Mouse (Mus musculus) ES-Bruce4 (cell line): Measurements from ENCODE around the gene Gm35315. TPM values are rescaled to one million over a fixed set of nuclear protein-coding genes. Genes with fewer than 3 reads are reported as not detected.
"Not testable (repeated sequence)": the region's sequence is repeated elsewhere in the genome, so short reads cannot be mapped to it uniquely, and the experiment has no call there.

Experiments
- H3K27ac ChIP-seq: 2 replicates; pipeline ENCODE4 v1.5.1; 2012; ENCODE audit warnings: low read length, inconsistent platforms; ENCODE audit not compliant: insufficient read depth
- H3K27me3 ChIP-seq: 2 replicates; pipeline ENCODE4 v1.6.1; 2012; ENCODE audit warnings: mild to moderate bottlenecking, low read length, inconsistent platforms; ENCODE audit not compliant: control insufficient read depth, poor library complexity, insufficient read depth, severe bottlenecking
- H3K36me3 ChIP-seq: 2 replicates; pipeline ENCODE4 v1.6.1; 2012; ENCODE audit warnings: inconsistent platforms, mild to moderate bottlenecking, low read length, moderate library complexity; ENCODE audit not compliant: control insufficient read depth, poor library complexity, insufficient read depth, severe bottlenecking
- H3K4me1 ChIP-seq: one replicate; pipeline ENCODE4 v1.8.1; 2011; ENCODE audit warnings: low read length; ENCODE audit not compliant: control insufficient read depth, insufficient read depth
- H3K4me3 ChIP-seq: 2 replicates; pipeline ENCODE4 v1.5.1; 2011; ENCODE audit warnings: low read depth, mild to moderate bottlenecking, low read length
- H3K9ac ChIP-seq: 2 replicates; pipeline ENCODE4 v1.6.1; 2012; ENCODE audit warnings: low read depth, mild to moderate bottlenecking, inconsistent platforms; ENCODE audit not compliant: poor library complexity, severe bottlenecking
- H3K9me3 ChIP-seq: replicated peaks from 2 replicates; pipeline ENCODE4 v1.6.1; 2012; ENCODE audit warnings: mild to moderate bottlenecking, low read length, inconsistent platforms; ENCODE audit not compliant: control insufficient read depth, poor library complexity, insufficient read depth, severe bottlenecking
- CTCF ChIP-seq: IDR thresholded peaks from one replicate; pipeline ENCODE4 v1.8.1; 2011; ENCODE audit warnings: low read depth, low read length
- EP300 ChIP-seq: IDR thresholded peaks from 2 replicates; pipeline ENCODE4 v1.6.1; 2011; ENCODE audit warnings: low read depth, low read length; ENCODE audit not compliant: insufficient read depth
- POLR2A ChIP-seq: IDR thresholded peaks from one replicate; pipeline ENCODE4 v1.8.1; 2011; ENCODE audit warnings: low read length; ENCODE audit not compliant: insufficient read depth
- polyA plus RNA-seq: library from polyadenylated mRNA; stranded (reverse); fragments of >200 nt; gene quantifications from 2 replicates; pipeline ENCODE4 v1.2.4, GENCODE M21; 2011; ENCODE audit warnings: low read depth; ENCODE audit not compliant: missing spikeins, insufficient read depth, insufficient read length

The Gm35315 gene
- polyA plus RNA-seq, 1 experiment = 13.5 TPM

DNA sequence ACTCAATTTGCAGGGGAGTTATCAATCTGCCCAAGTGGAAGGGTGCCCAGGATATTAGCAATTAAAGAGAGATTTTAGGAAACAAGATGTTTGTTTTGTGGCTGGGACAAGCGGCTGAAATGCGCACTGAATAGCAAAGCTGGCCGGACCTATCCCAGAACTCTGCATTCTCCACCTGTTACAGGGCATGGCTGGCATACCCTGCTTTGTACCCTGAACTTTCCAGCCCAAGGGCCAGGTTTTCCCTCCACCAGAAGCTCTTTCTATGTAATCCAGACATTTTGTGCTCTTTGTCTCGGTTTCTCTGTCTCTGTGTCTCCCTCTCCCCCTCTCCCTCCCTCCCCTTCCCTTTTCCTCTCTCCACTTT, 610 bp upstream of the Gm35315 start:
- peak overlapping the region; percentile 94 for H3K4me3 ChIP-seq

DNA sequence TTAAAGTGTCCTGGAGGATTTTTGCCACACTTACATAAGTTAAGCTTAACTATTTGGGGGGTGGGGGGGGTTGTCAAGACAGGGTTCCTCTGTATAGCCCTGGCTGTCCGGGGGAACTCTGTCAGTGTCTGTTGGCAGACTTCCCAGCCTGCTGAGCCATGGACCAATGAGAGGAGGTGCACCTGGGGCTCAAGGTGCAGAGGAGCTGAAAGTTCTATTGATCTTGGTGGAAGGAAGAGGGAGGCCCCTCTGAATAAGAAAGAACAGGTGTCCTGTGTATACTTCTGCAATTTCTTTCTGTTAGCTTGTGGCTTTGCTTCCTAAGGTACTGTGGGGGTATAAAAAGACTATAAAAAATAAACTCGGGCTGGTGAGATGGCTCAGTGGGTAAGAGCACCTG, 2.7 kb downstream of the Gm35315 start:
- TF ChIP-seq EP300 (no peak), CTCF (no peak), POLR2A (no peak)
- Histone ChIP-seq H3K9me3 (no peaks in the 10 kb centered on the region), H3K4me3 (no peak overlapping the region), H3K27ac (no peak overlapping the region), H3K36me3 (no peaks in the 10 kb centered on the region), H3K27me3 (no peaks in the 10 kb centered on the region), H3K4me1 (no peaks in the 10 kb centered on the region), H3K9ac (no peak overlapping the region)

More for the DNA sequence above, 610 bp upstream of the Gm35315 start:
- peak overlapping the region; percentile 87 for H3K9ac ChIP-seq
- no peaks in the 10 kb centered on the region for H3K27me3 ChIP-seq
- H3K4me1 ChIP-seq = peaks cover 5% of the 10 kb centered on the region
- H3K9me3 ChIP-seq = no peaks in the 10 kb centered on the region
- peak overlapping the region; percentile 71 for H3K27ac ChIP-seq
- no peaks in the 10 kb centered on the region for H3K36me3 ChIP-seq
- TF ChIP-seq CTCF (no peak), EP300 (no peak)

DNA sequence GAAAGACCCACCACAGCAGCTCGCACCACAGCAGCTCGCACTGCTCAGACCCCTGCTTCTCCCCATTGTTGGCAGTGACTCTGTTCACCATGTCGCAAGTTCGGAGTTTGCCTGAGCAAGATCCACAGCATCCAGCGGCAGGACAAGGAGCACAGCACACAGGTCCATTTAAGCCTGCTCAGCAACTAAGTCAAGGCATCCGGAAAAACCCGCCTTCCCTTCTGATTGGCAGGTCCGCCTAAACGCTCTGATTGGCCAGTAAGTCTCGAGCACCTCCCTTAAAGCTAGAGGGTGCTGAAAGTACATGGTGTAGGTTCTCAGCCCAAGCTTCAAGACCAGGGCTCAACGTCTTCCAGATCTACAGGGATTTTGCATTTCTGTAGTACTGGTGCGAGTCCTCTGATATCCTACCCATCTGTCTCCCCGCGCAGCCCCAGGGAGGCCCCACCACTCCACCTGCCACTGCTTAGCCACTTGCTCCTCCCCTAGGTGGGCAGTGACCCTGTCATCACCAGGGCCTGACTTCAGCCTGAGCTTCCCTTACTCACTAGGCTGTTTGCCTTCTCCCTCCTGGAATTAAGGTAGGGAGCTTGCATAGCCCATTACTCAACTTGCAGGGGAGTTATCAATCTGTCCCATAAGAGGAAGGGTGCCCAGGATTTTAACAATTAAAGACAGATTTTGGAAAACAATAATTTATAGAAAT, 7.9 kb downstream of the Gm35315 start:
- Histone ChIP-seq H3K9ac (0 out of 2 replicates have a peak overlapping the region, but pooled peaks have one; percentile 16), H3K4me1 (no peaks in the 10 kb centered on the region), H3K27ac (peak overlapping the region; percentile 20), H3K36me3 (no peaks in the 10 kb centered on the region), H3K9me3 (no peaks in the 10 kb centered on the region), H3K4me3 (peak overlapping the region; percentile 84), H3K27me3 (no peaks in the 10 kb centered on the region)
- TF ChIP-seq CTCF = no peak
- TF ChIP-seq POLR2A = peak; percentile 91
- no peak for TF ChIP-seq EP300

DNA sequence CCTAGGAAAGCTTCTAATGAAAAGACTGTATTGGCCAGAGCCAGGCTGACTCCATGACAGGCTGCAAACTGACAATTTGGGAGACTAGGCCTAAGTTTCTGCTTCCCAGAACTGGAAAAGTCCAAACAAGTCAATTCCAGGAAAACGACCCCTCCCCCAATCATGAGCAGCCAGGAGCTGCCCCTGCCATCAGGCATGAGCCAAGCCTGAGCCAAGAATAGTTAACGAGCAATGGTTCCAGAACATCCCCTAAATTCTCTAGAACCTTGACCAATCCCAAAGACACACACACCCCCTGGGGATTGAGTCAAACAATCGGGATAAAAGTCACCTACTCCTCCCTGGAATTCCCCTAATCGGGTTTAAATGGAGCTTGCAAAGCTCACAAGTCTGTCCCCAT, 11.3 kb downstream of the Gm35315 start:
- no peaks in the 10 kb centered on the region for H3K4me1 ChIP-seq
- H3K27ac ChIP-seq = peak overlapping the region; percentile 18
- H3K36me3 ChIP-seq = peaks cover 9% of the 10 kb centered on the region
- TF ChIP-seq EP300 (no peak), POLR2A (no peak), CTCF (no peak)
- peaks cover 17% of the 10 kb centered on the region for H3K9me3 ChIP-seq
- no peak overlapping the region; the same call in 1 of the 2 replicates for H3K9ac ChIP-seq
- no peak overlapping the region for H3K4me3 ChIP-seq
- no peaks in the 10 kb centered on the region for H3K27me3 ChIP-seq

- H3K4me3 ChIP-seq, H3K27ac ChIP-seq, H3K9ac ChIP-seq, H3K36me3 ChIP-seq, H3K4me1 ChIP-seq, H3K27me3 ChIP-seq: not testable (repeated sequence)
- H3K9me3 ChIP-seq = peaks cover 10% of the 10 kb centered on the region
Measured at GRCm38 (mm10) chr5:110072413-110072812, 21.8 kb downstream of the Gm35315 start, which contains the start of gene Gm17655. Gene Gm17655 (minus strand): TSS chr5:110072513.

DNA sequence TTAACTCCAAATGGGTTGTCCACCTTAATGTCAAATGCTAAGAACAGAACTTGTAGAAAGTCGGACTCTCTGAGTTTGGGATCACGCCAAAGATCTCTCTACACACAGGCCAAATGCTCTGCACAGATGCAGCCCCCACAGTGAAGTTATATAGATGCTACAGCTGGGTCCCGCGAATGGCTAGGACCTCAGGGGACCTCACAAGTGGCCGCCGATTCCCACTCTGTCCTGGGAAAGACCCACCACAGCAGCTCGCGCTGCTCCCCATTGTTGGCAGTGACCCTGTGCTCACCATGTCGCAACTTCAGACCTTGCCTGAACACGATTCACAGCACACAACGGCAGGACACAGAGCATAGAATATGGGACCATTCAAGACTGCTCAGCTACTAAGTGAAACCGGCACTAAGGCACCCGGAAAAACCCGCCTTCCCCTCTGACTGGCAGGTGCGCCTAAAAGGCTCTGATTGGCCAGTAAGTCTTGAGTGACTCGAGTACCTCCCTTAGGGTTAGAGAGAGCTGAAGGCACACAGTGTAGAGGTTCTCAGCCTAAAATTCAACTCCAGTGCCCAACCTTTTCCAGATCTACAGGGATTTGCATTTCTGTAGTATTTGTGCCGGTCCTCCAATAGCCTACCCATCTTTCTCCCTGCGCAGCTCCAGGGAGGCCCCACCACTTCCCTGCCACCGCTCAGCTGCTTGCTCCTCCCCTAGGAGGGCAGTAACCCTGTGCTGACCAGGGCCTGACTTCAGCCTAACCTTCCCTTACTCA, 36.4 kb downstream of the Gm35315 start:
- peak overlapping the region; percentile 99 for H3K4me3 ChIP-seq
- peak; percentile 75 for TF ChIP-seq POLR2A
- no peak for TF ChIP-seq EP300
- TF ChIP-seq CTCF = no peak
- no peaks in the 10 kb centered on the region for H3K4me1 ChIP-seq
- peak overlapping the region; percentile 43 for H3K9ac ChIP-seq
- H3K9me3 ChIP-seq = no peaks in the 10 kb centered on the region
- H3K27me3 ChIP-seq = no peaks in the 10 kb centered on the region
- peak overlapping the region; percentile 78 for H3K27ac ChIP-seq
- H3K36me3 ChIP-seq = no peaks in the 10 kb centered on the region

Other genes with a start within 250 kb of the Gm35315 start
- gene Gm15446, start 171.0 kb downstream of the Gm35315 start, polyA plus RNA-seq = 35.0 and 53.8 TPM in 2 replicates
- 40.2 and 54.1 TPM in 2 replicates for gene Zfp932, start 97.9 kb downstream of the Gm35315 start, polyA plus RNA-seq
- 18.2 and 21.5 TPM in 2 replicates for gene Gm17655, start 21.9 kb downstream of the Gm35315 start, polyA plus RNA-seq
- gene Plcxd1, start 5.5 kb upstream of the Gm35315 start, polyA plus RNA-seq = 2.9 and 6.4 TPM in 2 replicates
- gene Gtpbp6, start 13.8 kb upstream of the Gm35315 start, polyA plus RNA-seq = 29.7 and 38.7 TPM in 2 replicates
- 8.5 and 9.8 TPM in 2 replicates for gene Zfp605, start 15.7 kb upstream of the Gm35315 start, polyA plus RNA-seq
- 62.5 and 63.6 TPM in 2 replicates for gene Chfr, start 41.4 kb upstream of the Gm35315 start, polyA plus RNA-seq
- 22.7 and 27.7 TPM in 2 replicates for gene Golga3, start 82.3 kb upstream of the Gm35315 start, polyA plus RNA-seq
- gene Ankle2, start 136.6 kb upstream of the Gm35315 start, polyA plus RNA-seq = 52.3 and 58.4 TPM in 2 replicates
- gene Pgam5, start 175.5 kb upstream of the Gm35315 start, polyA plus RNA-seq = 63.4 and 66.7 TPM in 2 replicates
- gene Pxmp2, start 191.8 kb upstream of the Gm35315 start, polyA plus RNA-seq = 10.5 and 14.5 TPM in 2 replicates
- 80.9 and 81.8 TPM in 2 replicates for gene Pole, start 191.9 kb upstream of the Gm35315 start, polyA plus RNA-seq
- gene P2rx2, start 248.8 kb upstream of the Gm35315 start, polyA plus RNA-seq = 0.58 and 1.2 TPM in 2 replicates